Mouse (Mus musculus) midbrain, embryonic 15.5 days (tissue): ENCODE measurements around the gene Chst4. TPM values are rescaled to one million over a fixed set of nuclear protein-coding genes. Genes with fewer than 3 reads are reported as not detected.

Source experiments
- polyA plus RNA-seq: library from polyadenylated mRNA; unstranded; fragments of >200 nt; fragmentation: Nextera tagmentation; extraction: Ambion mirVana; gene quantifications from 2 replicates; pipeline ENCODE4 v1.2.1, GENCODE M21; 2015

Chst4 gene
- polyA plus RNA-seq, 1 experiment from 2014 or later, result not detected

Other genes starting within 250 kb of the Chst4 start
- gene Phlpp2, start 171.2 kb downstream of the Chst4 start, polyA plus RNA-seq, result 4.7 and 5.2 TPM in 2 replicates
- 2.1 and 2.8 TPM in 2 replicates for gene Marveld3, start 77.5 kb downstream of the Chst4 start, polyA plus RNA-seq
- not detected in 2 replicates for gene Tat, start 49.3 kb downstream of the Chst4 start, polyA plus RNA-seq
- 24.5 TPM in 2 replicates for gene Zfp612, start 40.0 kb upstream of the Chst4 start, polyA plus RNA-seq
- not detected in 2 replicates for gene Gm21964, start 61.5 kb upstream of the Chst4 start, polyA plus RNA-seq
- gene Gm17720, start 63.0 kb upstream of the Chst4 start, polyA plus RNA-seq, result not detected in 2 replicates
- gene Calb2, start 128.5 kb upstream of the Chst4 start, polyA plus RNA-seq, result 144 and 153 TPM in 2 replicates
- gene Cmtr2, start 175.9 kb upstream of the Chst4 start, polyA plus RNA-seq, result 11.4 and 12.5 TPM in 2 replicates
- gene Hydin, start 227.2 kb upstream of the Chst4 start, polyA plus RNA-seq, result 0.34 and 0.44 TPM in 2 replicates